Mouse (Mus musculus) lung, postnatal 14 days (tissue): Measurements from ENCODE around the gene Kdm6b.
A peak's percentile ranks its signal among the peaks of the same experiment; 100 is the strongest.

Experiments used
- DNase-seq: peaks from one replicate; pipeline ENCODE4 v3.0.0; 2021

Kdm6b gene

DNA sequence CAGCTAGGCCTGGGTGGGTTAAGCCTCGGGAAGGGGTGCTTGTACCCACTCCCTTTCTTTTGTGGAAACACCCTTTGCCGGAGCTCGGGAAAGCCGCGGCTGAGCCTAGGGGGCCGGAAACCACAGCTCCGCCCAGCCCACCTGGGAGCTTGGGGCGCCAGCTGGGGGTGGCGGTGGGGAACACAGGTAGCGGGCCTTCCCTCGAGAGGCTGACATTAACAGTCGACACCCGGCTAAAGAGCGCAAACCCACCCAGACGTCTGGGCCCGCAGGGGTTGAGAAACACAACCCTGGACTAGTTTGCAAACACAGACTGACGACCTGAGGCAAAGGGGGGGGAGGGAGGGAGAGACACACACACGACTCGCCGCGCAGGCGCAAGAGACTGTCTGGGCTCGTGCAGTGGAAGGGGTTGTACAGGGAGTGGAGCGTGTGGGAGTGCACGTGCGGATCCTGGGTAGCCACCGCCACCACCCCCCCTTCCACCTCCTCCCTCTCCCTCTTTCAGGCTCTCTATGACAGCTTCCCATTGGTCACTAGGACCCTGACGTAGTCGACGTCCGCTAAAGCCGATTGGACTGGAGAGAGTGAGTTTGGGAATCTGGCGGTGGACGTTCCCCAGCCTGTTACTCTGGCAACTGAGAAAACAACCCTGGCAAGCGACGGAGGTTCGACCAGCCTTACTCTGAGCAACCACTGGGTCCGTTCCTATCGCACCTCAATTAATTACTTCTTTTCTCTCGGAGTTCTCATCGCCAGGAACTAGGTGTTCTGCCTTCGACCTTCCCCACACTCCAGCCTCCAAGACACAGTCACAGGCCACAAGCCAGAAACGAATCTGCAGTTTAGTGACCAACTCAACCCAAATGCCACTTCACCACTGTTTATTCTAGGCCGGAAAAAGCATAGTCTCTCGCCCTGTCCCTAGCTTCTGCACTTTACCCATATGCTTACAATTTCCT lies 5.3 kb upstream of the Kdm6b start:
- peak; percentile 90 for DNase-seq

DNA sequence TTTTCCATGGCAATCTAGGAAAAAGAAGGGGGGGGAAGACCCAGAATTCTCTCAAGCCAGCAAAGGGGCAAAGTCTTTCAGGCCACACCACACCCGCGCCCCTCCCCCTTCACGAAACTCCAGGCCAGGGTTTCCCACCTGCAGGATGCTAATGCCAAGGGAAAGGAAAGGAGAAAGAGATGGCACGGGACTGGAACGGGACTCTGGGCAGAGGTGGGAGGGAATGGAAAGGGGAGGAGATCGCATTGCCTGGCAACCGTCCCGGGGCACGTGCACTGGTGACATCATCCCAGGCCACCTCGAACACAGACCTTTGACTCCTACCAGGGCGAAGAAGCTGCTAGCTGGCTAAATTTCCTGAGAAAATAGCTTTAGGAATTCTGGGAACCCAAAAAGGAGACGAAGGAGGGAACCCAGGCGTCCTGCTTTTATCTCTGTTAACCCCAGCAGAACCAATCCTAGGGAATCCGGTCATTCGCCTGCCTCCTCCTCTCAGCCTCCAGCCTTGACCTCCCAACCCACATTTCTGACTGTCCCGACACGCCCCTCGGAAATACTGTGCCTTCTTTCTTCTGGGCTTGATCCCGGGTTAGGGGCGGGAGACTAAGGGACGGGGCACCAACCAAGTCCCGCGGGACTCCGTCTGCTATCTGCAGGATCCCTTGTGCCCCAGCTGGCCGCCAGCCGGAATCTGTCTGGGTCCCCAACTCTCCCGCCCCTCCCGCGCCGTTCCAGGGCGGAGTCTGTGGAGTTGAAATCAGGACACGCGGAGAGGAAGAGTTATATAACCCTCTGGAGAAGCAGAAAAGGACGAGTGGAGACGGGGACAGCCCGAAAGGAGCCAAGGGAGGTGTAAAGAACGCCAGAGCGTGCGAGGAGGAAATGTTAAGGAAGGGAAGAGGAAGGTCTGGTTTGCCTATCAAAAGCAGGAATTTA lies 4.2 kb upstream of the Kdm6b start:
- peak; percentile 98 for DNase-seq

DNA sequence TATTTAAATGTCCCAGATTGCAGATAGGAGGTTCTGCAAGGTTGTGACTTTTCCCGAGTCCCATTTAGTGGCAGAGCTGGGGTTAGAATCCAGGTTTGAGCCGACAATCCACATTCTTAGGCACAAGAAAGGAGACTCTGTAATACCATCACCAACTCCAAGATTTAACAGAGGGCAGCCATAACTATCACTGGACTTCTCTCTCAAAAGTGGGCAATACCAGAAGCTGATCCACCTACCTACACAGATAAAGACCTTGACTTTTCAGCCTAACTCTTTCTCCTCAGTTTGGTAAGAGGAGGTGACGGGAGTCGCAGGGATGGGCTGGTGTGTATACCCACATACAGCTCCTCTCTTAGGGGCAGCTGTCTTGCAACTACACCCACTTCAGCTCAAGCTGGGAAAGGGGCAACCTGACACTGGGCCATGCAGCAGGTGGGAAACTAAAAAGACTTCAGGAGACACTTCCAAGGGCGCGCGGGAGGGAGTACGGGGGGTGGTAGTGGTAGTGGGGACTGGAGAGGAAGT lies 3.5 kb upstream of the Kdm6b start:
- no peak for DNase-seq

DNA sequence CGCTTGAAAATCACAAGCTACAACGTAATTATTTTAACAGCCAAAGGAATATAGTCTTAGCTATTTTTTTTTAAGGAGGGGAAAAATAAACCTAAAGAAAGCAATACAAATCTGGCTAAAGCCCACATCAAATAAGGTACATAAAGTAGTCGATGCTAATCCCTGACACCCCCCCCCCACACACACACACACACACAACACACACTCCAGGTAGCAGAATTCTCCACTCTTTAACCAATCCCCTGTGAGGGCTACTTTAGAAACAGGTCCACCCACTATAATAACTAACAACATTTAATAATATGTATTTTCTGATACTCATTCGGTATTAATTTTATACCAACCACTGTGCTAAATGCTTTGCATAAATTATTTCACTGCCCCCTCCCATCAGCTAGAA lies 3.0 kb upstream of the Kdm6b start:
- DNase-seq = no peak

DNA sequence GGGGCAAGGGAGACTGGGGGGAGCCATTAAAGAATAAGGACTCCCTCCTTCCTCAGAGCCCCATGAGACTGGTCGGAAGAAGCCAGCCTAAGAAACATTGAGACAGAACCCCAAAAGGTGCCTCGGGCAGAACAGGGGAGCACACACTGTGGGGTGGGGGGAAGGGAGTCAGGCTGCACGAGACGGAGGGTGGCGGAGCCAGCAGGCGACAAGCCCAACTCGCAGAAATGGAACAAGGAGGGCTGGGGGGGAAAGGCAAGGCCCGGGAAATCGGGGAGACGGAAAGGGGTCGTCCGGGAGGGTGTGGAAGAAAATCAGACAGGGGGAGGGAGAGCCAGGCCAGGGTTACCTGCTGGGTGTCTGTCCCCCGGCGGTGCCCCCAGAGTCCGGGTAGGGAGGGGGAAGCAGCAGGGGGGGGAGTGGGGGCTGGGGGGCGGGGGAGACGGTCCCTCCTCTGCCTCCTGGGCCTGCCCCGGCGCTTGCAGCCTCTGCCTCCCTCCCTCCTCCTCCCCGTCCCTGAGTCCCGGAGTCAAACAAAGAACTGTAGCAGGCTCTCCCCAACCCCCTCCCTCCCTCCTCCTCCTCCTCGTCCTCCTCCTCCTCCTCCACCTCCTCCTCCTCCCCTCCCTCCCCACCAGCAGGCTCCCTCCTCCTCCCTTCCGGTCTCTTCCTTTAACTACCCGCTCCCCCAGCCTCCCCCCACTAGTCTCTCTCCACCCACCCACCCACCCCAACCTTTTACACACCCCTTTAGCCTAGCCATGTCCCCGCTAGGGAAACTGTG lies 2.4 kb upstream of the Kdm6b start:
- DNase-seq = peak; percentile 69

DNA sequence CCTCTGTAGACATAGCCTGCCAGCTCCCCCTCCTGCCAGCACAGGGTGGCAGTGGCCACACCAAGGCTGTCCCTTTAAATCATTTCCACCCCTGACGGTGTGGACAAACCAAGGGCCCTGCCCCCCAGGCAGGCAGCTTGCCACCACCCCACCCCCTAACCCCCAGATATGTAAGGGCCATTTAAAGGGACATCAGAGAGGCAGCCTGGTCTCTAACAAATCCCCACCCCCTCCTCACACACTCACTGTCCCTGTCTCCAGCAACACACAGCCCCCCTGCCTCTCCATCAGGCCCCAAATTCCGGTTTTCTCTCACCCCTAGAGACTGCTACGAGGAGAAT lies 1.8 kb upstream of the Kdm6b start:
- DNase-seq = peak; percentile 67

DNA sequence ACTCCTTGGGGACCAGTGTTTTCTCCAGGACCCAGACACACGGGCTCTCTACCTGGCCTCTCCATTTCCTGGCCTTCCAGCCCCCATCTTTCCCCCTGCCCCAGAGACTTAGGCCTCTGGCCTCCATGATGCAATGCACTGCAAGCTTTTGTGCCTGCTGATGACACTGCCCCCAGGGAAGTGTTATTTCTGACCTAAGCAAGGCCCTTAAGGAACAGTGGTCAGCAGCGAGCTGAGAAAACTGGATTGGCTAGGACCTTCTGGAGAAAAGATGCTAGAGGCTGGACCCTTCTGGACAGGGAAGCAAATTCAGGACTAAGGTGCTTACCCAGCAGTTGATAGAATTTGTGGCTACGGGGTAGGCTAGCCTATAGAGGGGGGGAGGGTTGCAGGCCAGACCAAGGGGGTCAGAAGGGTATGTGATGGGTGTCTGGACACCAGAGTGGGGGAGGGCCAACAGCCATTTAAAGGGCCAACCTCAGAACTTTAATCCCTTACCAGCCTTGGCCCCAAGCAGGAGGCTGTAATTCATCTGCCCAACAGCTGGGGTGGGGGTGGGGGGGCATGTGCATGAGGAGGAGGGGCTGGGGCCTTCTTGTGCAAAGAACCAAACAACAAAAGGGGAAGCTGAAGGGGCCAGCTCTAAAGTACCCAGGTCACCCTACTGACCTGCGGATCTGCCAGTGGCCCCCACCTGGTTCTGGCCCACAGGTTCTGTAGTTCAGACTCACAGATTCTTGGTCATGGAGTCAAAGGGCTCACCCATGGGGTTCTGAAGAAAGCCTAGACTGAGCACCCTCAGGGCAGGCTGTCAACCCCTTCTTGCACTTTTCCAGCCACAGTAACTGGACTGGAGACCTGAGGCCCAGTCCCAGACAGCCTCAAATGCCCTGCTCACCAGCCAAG lies 1.2 kb upstream of the Kdm6b start:
- no peak for DNase-seq

DNA sequence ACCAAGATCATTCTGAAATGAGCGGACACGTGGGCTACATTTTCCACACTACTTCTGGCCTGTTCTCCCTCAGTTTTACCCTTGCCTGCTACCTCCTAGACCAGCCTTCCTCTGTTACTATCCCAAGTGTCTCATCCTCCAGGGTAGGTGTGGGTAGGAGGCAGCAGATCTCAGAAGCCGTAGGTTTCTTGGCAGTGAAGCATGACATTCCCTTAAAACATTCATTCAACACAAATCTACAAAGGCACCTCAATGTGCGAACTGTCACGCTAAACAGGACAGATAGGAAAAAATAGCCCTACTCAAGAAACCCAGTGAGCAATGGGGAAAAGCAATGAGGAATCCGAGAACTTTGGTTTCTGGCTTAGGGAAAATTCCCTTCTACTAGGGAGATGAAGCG lies 927 bp downstream of the Kdm6b start:
- no peak for DNase-seq

DNA sequence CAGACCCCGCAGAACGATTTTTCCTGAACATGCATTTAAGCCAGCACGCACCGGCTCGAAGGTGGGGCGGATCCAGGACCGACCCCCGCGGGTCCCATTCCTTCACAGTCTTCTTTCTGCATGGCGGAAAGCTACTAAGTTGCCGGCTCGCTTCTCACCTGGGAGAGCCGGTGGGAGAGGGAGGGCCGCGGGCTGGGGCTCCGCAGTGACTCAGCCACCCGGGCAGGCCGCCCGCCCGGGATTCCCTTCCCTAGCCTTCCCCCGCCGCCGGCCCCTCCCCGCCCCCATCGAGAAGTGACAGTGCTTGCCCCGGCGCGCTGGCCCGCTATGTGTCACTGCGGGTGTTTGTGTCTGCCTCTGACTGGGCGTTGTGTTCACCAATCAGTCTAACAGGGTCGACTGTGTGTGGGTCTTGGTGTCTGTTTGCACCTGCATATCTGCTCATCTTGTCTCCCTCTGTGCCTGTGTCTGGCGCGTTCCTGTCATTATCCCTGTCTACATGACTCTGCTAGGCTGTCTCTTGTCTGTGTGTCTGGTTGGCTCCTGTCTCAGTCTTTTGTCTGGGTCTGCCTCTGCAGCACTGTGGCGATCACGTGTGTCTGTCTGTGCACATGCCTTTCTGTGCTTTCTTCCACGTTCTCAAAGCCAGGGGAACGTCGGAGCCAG lies 1.8 kb downstream of the Kdm6b start:
- peak; percentile 80 for DNase-seq

DNA sequence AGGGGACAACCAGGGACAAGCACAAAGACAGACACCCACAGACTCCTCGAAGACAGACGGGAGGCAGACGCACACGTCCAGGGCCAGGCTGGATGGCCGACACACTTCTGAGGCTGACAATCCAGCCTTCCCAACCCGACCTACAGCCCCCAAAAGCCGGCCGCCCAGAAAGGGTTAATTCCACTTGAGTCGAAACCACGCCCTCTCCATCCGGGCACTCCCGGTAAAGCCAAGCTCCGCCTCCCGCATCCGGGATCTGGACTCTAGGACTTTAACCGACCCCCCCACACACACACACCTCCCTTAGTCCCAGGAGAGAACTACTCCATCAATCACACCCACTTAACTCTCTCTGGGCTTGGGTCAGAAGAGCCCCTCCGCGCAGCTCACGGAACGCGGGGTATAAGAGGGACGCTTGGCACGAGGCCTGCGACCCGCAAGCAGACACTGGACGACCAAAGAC lies 2.4 kb downstream of the Kdm6b start:
- peak; percentile 97 for DNase-seq

DNA sequence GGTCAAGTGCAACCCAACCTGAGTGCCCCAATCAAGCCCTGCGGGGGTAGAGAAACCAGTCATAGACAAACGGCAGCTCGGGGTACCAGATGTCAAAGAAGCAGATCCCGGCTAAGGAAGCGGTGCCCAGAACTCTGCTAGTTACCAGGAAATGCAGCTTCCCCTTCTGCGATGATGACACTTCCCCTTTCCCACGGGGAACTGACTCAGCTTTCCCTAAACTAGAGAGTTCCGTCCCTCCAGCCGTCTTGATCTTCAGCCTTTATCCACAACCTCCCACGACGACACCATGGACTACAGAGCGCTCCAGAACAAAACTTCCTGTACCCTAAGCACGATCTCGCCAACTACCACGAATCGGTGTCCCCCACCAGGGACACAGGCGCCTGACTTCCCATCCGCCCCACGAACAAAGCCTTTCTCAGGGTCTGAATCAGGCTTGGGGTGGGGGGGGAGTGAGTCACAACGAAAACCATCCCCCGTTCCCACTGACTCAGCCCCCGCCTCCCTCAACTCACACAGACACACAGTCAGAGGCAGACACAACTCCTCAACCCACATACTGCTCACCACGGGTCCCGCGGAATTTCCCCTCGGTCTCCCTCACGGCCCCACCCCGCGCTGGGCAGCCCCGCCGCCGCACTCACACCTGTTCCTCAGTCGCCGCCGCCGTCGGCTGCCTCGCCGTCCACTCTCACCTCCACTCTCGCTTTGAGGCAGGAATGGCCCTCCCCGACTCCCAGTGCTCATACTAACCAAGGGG lies 3.0 kb downstream of the Kdm6b start:
- DNase-seq = peak; percentile 70

DNA sequence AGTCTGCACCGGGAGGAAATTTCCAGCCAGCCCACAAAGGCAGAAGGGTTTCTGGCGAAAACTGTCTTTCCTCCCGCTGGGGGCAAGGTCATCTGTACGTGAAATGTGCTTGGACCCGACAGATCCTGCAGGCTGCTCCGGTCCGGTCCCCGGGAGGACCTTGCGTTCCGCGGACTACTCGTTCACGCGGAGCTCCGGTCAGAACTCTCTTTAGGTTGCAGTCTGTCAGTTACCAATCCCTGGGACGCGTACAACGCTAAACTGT lies 3.5 kb downstream of the Kdm6b start:
- DNase-seq = no peak

DNA sequence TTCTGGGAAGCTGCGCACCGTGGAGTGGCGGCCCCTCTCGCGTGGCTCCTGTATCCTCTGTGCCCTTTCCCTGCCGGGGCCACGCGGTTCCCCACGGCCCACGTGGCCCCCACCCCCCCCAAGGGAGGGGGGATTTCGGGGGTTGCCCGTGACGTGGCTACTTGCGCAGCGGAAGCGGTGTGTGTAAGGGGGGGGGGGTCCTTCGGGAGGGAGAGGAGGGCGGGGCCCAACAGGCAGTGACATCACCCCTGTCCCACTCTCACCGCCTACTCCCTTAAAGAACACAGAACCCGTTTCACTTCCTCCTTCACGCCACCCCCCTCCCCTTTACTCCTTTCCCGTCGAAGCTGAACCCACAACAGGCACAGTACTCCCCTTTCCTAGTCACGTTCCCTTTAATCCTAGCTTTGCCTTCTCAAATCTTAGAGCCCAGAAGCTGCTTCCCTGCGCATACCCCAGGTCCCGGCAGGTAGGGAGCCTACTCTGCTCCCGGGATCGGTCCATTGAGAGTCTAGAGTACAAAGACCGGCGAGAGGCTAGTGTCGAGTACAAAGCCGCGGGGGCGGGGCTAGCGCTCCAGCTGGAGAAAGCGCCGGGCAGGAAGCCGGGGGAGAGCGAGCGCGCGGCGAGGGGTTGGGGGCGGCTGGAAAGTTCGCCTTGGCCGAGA lies 4.0 kb downstream of the Kdm6b start:
- peak; percentile 87 for DNase-seq

DNA sequence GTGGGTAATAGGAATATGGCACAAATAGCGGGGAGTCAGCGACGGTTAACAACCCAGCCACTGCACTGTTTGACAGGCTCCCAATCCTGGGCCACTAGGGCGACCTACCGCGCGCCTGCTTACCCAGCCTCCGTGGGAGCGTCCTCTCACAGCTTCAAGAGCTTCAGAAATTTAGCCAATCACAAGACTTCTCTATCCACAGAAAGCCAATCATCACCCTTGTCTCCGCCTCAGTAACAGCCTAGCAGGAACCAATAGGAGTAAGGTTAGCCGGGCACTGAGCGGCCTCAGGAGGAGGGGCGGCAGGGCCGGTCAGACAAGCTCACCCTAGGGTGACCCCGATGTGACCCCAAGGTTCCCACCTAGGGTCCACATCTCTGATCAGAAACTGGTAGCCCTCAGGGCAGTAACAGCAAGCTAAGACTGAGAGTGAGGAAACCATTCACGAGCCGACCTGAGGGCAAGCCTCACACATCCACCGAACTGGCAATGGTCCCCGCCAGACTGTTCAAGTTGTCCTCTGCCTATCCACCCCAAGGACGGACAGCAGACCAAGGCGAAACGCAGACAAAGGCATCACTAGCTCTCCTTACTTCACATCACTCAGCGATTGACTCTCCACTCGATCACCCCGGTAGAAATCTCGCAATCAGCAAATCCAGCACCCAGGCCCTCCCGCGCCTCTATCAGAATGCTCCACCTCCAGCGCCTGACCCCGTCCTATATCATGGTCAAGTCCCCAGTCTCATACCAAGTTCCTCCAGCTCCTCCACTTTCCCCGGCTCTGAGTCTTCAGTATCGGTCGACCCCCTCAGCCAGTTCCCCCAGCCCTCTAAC lies 4.7 kb downstream of the Kdm6b start:
- peak; percentile 73 for DNase-seq

DNA sequence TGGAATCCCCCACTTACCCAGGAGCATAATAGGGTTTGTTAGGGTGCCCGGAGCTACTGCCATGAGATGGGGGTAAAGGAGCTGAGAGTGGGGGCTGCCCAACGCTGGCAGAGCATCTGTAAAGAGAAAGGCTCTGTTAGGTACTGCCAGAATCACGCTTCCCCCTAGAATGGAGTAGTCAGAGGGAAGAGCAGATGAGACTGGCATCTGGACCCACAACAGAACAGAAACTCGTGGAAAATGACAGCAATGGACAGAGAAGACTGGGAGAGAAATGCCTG lies 5.8 kb downstream of the Kdm6b start:
- DNase-seq = no peak

DNA sequence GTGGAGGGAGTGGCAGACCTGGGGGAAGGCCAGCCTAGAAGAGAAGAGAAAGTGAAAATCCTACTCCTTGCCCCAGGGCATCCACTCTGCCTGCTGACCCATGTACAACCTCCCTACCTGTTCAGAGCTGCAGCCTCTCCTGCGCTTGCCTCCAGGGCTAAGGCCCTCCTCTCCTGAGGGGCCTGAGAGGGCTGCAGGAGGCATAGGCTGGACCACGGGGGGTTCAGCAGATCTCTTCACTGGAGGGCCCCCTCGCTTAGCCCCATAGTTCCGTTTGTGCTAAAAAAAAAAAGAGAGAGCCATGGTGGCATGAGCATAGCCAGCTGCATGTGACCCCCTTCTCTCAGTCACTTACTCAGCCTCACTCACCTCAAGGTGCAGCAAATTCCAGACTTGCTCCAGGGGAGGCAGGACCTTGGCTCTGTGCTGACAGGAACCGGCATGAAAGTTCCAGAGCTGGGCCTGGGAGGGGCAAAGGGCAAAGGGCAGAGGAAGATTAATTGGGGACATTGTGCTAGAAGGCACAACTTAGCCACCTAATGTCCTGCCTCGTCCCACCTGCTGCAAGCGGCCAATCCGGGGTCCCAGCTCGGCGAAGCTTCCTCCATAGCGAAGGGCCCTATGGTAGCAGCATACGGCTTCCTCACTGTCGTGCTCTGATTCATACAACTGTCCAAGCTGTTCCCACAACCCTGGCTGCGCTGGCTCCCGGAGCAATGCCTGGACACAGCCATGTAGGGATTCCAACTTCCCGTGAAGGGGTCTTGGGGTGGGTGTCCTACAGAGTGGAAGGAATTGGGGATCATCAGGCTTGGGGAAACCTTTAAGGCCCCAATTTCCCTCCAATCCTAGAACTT lies 6.4 kb downstream of the Kdm6b start:
- no peak for DNase-seq

DNA sequence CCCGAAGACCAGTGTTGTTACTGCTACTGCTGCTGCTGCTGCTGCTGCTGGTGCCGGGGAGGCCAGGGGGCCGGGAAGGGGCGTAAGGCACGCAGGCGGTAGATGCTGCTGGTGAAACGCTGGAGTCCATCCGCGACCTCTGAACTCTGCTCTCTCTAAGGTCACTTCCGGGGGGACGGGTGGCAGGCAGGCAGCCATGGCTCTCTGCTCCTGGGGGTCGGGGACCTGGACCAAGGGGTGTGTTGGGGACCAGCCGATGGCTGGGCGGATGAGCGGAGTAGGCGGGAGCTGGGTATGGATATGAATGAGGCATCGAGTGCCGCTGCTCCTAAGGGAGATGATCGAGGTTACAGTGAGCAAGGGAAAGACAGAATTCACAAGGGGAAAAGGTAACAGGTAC lies 7.2 kb downstream of the Kdm6b start:
- DNase-seq = no peak
